Mouse (Mus musculus): ENCODE measurements around the gene Cebpb. TPM values are rescaled to one million over a fixed set of nuclear protein-coding genes. Genes with fewer than 3 reads are reported as not detected.

Gene Cebpb
- total and polyA plus RNA-seq, 3 experiments = 9.9 to 10.7 TPM; not detected in 1

DNA sequence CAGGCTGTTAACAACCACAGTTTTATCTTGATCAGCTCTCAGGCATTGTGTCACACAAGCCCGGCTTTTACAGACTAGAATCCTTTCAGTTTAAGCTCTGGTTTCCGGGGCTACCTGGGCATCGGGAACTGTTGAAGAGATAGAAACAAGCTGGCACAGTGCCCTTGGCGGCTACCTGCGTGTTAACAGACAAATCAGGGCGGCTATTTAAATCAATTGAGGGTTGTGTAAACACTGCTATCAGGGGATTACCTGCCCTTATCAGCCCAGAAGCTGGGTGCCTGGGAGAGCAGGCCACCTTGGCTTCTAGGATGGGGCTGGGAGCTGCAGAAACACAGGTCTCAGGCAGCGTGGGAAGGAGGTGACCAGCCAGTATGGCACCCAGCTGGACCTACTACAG is 36.0 kb upstream of the Cebpb start:
- Histone ChIP-seq H3K4me1 (ENCODE audit: control insufficient read depth in 1 of 2, insufficient read depth in 2 of 2, low read length in 2 of 2) (no peaks in the 10 kb centered on the region), H3K4me3 (ENCODE audit: control insufficient read depth in 1 of 2, insufficient read depth in 1 of 2, low read depth in 2 of 2, low read length in 2 of 2) (no peak overlapping the region), H3K36me3 (ENCODE audit: control insufficient read depth in 1 of 2, insufficient read depth in 2 of 2, low read length in 2 of 2) (peaks cover 0 to 2% of the 10 kb centered on the region in 2 experiments; a peak in 1 of 4 replicates), H3K9ac (ENCODE audit: control insufficient read depth, low read depth, low read length, poor library complexity, severe bottlenecking) (no peak overlapping the region), H3K27me3 (ENCODE audit: control insufficient read depth in 1 of 2, insufficient read depth in 2 of 2, low read length in 2 of 2) (no peaks in the 10 kb centered on the region), H3K79me2 (ENCODE audit: control insufficient read depth, insufficient read depth, low read length, poor library complexity) (no peaks in the 10 kb centered on the region), H3K27ac (ENCODE audit: control insufficient read depth, low read depth, low read length) (no peak overlapping the region), H3K9me3 (replicated peaks; ENCODE audit: insufficient read depth, low read length) (no peaks in the 10 kb centered on the region)
- DNase-seq (ENCODE audit: low read depth, low spot score) = no peak
- no peak for TF ChIP-seq SIN3A (IDR thresholded peaks at IDR 0.05; ENCODE audit: low read length)
- TF ChIP-seq POLR2A (IDR thresholded peaks at IDR 0.05; ENCODE audit: control insufficient read depth in 1 of 2, insufficient read depth in 1 of 2, low read depth in 1 of 2, low read length in 2 of 2, poor library complexity in 1 of 2) = no peak
- TF ChIP-seq BHLHE40 (IDR thresholded peaks at IDR 0.05; ENCODE audit: borderline replicate concordance, low read depth, low read length) = no peak
- TF ChIP-seq TCF12 (IDR thresholded peaks at IDR 0.05; ENCODE audit: low read depth, low read length) = no peak
- no peak for TF ChIP-seq USF2 (IDR thresholded peaks at IDR 0.05; ENCODE audit: borderline replicate concordance in 1 of 2, insufficient read depth in 1 of 2, low read depth in 1 of 2, low read length in 2 of 2)

DNA sequence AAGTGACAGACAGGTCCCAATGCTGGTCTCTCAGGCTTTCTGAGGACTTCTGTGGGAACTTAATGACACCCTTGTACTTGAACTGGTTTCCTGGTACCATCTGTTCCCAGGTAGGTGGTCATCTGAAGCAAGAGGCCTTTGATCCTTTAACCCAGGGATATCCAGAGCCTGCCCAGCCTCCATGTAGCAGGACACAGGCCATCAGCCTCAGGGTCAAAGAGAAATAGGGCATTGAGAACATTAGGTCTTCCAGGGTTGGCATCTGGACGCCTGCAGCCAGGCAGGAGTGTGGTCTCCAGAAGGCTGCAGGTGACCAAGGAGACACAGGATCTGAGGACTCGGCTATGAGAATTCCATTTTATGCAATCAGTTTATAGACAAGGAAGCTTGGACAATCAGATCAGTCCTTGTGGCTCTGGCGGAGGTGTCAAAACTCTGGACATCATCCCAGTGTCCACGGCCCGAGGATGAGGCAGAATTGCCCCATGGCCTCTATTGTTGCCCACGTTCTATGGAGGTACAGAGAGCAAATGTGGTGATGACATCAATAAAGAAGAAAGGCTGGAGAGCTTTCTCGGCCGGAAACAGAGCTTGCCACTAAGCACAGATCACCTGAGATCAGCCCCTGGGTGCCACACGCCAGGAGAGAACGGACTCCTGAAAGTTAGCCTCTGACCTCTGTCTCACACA is 33.7 kb upstream of the Cebpb start:
- Histone ChIP-seq H3K79me2 (ENCODE audit: control insufficient read depth, insufficient read depth, low read length, poor library complexity) (peaks cover 1% of the 10 kb centered on the region; the same call in 1 of the 2 replicates), H3K9ac (ENCODE audit: control insufficient read depth, low read depth, low read length, poor library complexity, severe bottlenecking) (no peak overlapping the region), H3K9me3 (replicated peaks; ENCODE audit: insufficient read depth, low read length) (no peaks in the 10 kb centered on the region), H3K36me3 (ENCODE audit: control insufficient read depth in 1 of 2, insufficient read depth in 2 of 2, low read length in 2 of 2) (peaks cover 0 to 2% of the 10 kb centered on the region in 2 experiments; a peak in 1 of 4 replicates), H3K4me3 (ENCODE audit: control insufficient read depth in 1 of 2, insufficient read depth in 1 of 2, low read depth in 2 of 2, low read length in 2 of 2) (no peak overlapping the region), H3K27ac (ENCODE audit: control insufficient read depth, low read depth, low read length) (no peak overlapping the region), H3K4me1 (ENCODE audit: control insufficient read depth in 1 of 2, insufficient read depth in 2 of 2, low read length in 2 of 2) (0 out of 4 replicates have a peak, but pooled peaks cover 0 to under 1% of the 10 kb centered on the region in 2 experiments), H3K27me3 (ENCODE audit: control insufficient read depth in 1 of 2, insufficient read depth in 2 of 2, low read length in 2 of 2) (no peaks in the 10 kb centered on the region)
- TF ChIP-seq MYC (IDR thresholded peaks at IDR 0.05; ENCODE audit: low read depth, low read length) (no peak), E2F4 (IDR thresholded peaks at IDR 0.05; ENCODE audit: borderline replicate concordance, low read depth, low read length) (no peak), ZMIZ1 (IDR thresholded peaks at IDR 0.05; ENCODE audit: low read depth, low read length) (no peak), ZKSCAN1 (IDR thresholded peaks at IDR 0.05; ENCODE audit: low read depth, low read length) (no peak), ZC3H11A (IDR thresholded peaks at IDR 0.05; ENCODE audit: low read depth, low read length) (no peak), RCOR1 (IDR thresholded peaks at IDR 0.05; ENCODE audit: low read depth, low read length) (no peak), ELF1 (IDR thresholded peaks at IDR 0.05; ENCODE audit: low read depth, low read length) (no peak), CTCF (IDR thresholded peaks at IDR 0.05 in 2 of 3, conservative IDR thresholded peaks at IDR 0.05 in 1 of 3; ENCODE audit: control insufficient read depth in 1 of 3, insufficient read depth in 1 of 3, low read depth in 2 of 3, low read length in 3 of 3, poor library complexity in 1 of 3, severe bottlenecking in 1 of 3) (no peak), MEF2A (IDR thresholded peaks at IDR 0.05; ENCODE audit: extremely low read depth, insufficient replicate concordance, low read depth, low read length, poor library complexity, severe bottlenecking) (no peak), MXI1 (IDR thresholded peaks at IDR 0.05; ENCODE audit: low read depth, low read length) (no peak), UBTF (IDR thresholded peaks at IDR 0.05; ENCODE audit: borderline replicate concordance, insufficient read depth, low read depth, low read length) (no peak), RAD21 (IDR thresholded peaks at IDR 0.05; ENCODE audit: low read depth, low read length) (no peak), CHD2 (IDR thresholded peaks at IDR 0.05; ENCODE audit: low read length) (no peak)
- DNase-seq (ENCODE audit: low read depth, low spot score) = no peak

Data from MEL (cell line).